Mouse (Mus musculus): ENCODE results near the gene Cacng2.

GRCm38 (mm10) chr15:78140226-78140625 lies 20.4 kb upstream of the Cacng2 start:
- TF ChIP-seq EP300 (IDR thresholded peaks at IDR 0.05) (no peak), CTCF (IDR thresholded peaks at IDR 0.05) (no peak)
